ENCODE assay signal across 9 mouse cellular contexts in the genomic region with DNA sequence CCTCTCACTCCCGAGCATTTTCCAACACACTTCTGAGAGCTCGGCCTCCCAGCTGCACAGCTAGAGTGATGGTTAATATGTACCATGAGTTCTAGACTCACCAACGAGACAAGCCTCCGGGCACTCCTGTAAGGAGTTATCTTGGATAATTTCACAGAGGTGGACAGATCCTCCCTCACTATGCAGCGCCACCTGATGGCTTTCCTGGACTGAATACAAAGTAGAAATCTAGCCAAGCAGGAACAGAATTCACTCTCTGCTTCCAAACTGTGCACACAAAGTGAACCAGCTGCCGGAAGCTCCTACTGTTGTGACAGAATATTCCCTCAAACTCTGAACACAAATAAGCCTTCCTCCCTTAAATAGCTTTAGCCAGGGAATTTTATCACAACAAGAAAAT.
DNase-seq lines count a peak whose midpoint lies in the region; TF ChIP-seq lines count a peak whose summit lies in the region.
"Had no signal": no experiment of that assay in that cellular context is flagged by ENCODE, and none has a peak within 500 bp of the region (broad histone marks: within the 10 kb centered on the region; RNA-seq: fewer than 3 reads in every experiment).

No protein-coding gene starts in this region.

- no peaks in the 10 kb centered on the region for H3K4me1 ChIP-seq in kidney, adult 2 months (ENCODE audit: control insufficient read depth, insufficient read depth, low read length)
- H3K4me1 ChIP-seq: neural tube, embryonic 12.5 days had no signal

- no peak for TF ChIP-seq POLR2A in kidney, adult 2 months (IDR thresholded peaks at IDR 0.05; ENCODE audit: low read depth, low read length)

- 58% methylated on average over 6 of the region's 6 CpGs for WGBS in kidney, adult 2 months

- intact Hi-C loops in gastrocnemius, postnatal 36 days (cut with DNase I), result no loop called here

- H3K4me3 ChIP-seq in kidney, adult 2 months (ENCODE audit: insufficient read depth, low read depth, low read length), result no peak overlapping the region
- H3K4me3 ChIP-seq: heart, embryonic 13.5 days; neural tube, embryonic 12.5 days had no signal

- no peaks in the 10 kb centered on the region for H3K27me3 ChIP-seq in kidney, adult 2 months (replicated peaks; ENCODE audit: control insufficient read depth, insufficient read depth, low read length)
- H3K27me3 ChIP-seq: heart, embryonic 13.5 days; neural tube, embryonic 12.5 days had no signal

- no peaks in the 10 kb centered on the region for H3K36me3 ChIP-seq in kidney, adult 2 months (ENCODE audit: control insufficient read depth, insufficient read depth, low read length)
- H3K36me3 ChIP-seq: heart, embryonic 13.5 days; neural tube, embryonic 12.5 days had no signal

- DNase-seq in kidney, adult 2 months, result peak; percentile 19
- no peak for DNase-seq in kidney, postnatal 14 days
- DNase-seq in 3T3-L1 (ENCODE audit: low read depth, low spot score), result peak; percentile 3
- DNase-seq in R1 (ENCODE audit: low read depth, low spot score), result peak; percentile 5
- DNase-seq in cerebellum, postnatal 14 days, result peak; percentile 54 to 60
- no peak for DNase-seq in gastrocnemius, postnatal 36 days
- no peak for DNase-seq in lung, postnatal 4 days

- peak; percentile 49 for TF ChIP-seq CTCF in kidney, adult 2 months (conservative IDR thresholded peaks at IDR 0.05; ENCODE audit: insufficient read depth, insufficient read length, low read depth, low read length)

- no peak overlapping the region for H3K27ac ChIP-seq in kidney, adult 2 months (ENCODE audit: insufficient read depth, low read depth, low read length)
- H3K27ac ChIP-seq: heart, embryonic 13.5 days; neural tube, embryonic 12.5 days had no signal

Comparison
In these comparisons a context has a peak if more than half of its experiments do, and no peak if none do; other contexts are left out.
1. DNase-seq: peak in kidney, adult 2 months (single experiment), 3T3-L1 (single experiment), R1 (single experiment) and cerebellum, postnatal 14 days (2 of 2); none in kidney, postnatal 14 days (single experiment), gastrocnemius, postnatal 36 days (0 of 2) and lung, postnatal 4 days (0 of 2).